Mouse (Mus musculus): ENCODE results near the gene Rasgef1b. TPM values are rescaled to one million over a fixed set of nuclear protein-coding genes. Genes with fewer than 3 reads are reported as not detected.
A peak's percentile ranks its signal among the peaks of the same experiment; 100 is the strongest.

Rasgef1b gene
- polyA plus RNA-seq, 1 experiment from 2014 or later: 8.8 TPM

DNA sequence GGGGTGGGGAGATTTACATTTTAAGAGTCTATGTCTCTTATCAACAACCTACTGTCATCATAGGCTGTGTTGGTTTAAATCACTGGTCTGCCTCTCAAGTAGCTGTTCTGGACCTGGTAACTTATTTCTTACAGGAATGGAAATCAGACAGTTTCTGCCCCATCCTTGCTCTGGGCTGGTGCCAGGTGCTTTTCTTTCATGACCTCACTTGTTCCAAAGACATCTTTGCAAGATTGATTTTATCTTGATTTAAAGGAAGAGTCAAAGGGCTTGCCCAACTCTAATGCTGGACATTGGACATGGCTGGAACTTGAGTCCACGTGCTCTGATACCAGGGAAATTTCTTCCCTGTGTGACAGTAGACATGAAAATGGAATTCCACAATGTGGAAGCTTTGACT lies 315.0 kb downstream of the Rasgef1b start:
- Histone ChIP-seq H3K27ac (ENCODE audit: low read depth, low read length) (no peak overlapping the region), H3K9ac (ENCODE audit: low read depth, low read length) (no peak overlapping the region), H3K9me3 (ENCODE audit: control insufficient read depth, low read length) (no peaks in the 10 kb centered on the region), H3K4me2 (replicated peaks; ENCODE audit: low read depth, low read length) (no peak overlapping the region), H3K4me1 (ENCODE audit: control insufficient read depth, insufficient read depth, low read length) (no peaks in the 10 kb centered on the region), H3K4me3 (ENCODE audit: low read length) (no peak overlapping the region), H3K27me3 (ENCODE audit: control insufficient read depth, insufficient read depth, low read length) (0 out of 2 replicates have a peak, but pooled peaks cover under 1% of the 10 kb centered on the region), H3K36me3 (ENCODE audit: control insufficient read depth, insufficient read depth, low read length) (no peaks in the 10 kb centered on the region)
- ATAC-seq (ENCODE audit: low FRiP score, low TSS enrichment): no peak
- WGBS: 76% methylated on average over 1 of the region's 1 CpGs

DNA sequence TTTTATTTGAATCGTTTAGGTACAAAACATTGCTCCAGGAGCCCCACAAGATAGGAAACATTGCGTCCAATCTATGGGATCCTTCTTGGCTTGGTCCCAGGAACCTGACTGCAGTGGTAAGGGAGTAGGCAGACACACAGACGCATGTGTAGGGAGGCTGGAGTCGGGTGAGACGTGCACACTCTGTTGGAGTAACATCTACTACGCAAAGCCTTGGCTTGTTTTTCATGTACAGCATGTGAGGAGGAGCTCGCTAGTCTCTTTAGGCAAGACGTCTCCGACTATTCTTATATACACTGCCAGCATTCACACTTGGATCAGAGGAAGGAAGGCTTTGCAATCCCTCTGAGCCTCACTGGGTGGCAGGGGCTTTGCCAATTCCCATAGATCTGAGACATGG lies 315.5 kb downstream of the Rasgef1b start:
- Histone ChIP-seq H3K4me2 (replicated peaks; ENCODE audit: low read depth, low read length) (no peak overlapping the region), H3K4me1 (ENCODE audit: control insufficient read depth, insufficient read depth, low read length) (no peaks in the 10 kb centered on the region), H3K27me3 (ENCODE audit: control insufficient read depth, insufficient read depth, low read length) (no peaks in the 10 kb centered on the region), H3K27ac (ENCODE audit: low read depth, low read length) (no peak overlapping the region), H3K4me3 (ENCODE audit: low read length) (no peak overlapping the region), H3K9me3 (ENCODE audit: control insufficient read depth, low read length) (no peaks in the 10 kb centered on the region), H3K9ac (ENCODE audit: low read depth, low read length) (no peak overlapping the region), H3K36me3 (ENCODE audit: control insufficient read depth, insufficient read depth, low read length) (no peaks in the 10 kb centered on the region)
- ATAC-seq (ENCODE audit: low FRiP score, low TSS enrichment): no peak
- WGBS: 91% methylated on average over 9 of the region's 9 CpGs

DNA sequence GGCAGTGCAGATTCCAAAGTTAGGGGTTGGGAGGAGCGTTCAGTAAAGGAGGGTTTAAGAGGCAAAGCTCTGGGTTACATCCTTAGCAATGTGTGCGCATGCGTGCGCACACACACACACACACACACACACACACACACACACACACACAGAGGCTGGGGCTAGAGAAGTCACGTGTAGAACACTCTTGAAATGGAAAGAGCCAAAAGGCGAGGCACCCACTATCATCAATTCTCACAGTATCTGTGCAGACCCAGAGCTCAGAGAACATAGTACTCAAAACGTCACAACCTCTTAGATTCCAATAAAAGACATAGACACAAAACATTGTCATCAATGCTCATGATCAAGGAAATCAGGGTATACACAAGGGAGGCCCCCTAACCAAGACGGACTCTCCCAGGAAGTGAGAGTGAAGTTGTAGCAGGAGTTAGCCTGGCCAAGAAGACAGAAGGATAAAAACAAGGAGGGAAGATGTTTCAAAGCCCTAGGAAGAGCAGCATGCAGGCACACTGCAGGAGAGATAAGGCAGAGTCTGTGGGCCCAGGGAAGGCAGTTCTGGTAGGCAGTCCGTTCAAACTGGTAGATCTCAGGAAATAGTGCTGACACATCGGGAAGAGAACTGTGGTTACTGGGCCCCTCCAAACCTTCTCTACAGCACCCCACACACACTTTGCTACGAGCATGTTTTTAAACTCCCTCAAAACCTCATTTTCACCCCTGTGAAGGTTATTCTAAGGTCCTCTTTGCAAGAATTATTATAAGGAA lies 324.3 kb downstream of the Rasgef1b start:
- Histone ChIP-seq H3K27me3 (ENCODE audit: control insufficient read depth, insufficient read depth, low read length) (0 out of 2 replicates have a peak, but pooled peaks cover 3% of the 10 kb centered on the region), H3K27ac (ENCODE audit: low read depth, low read length) (no peak overlapping the region), H3K4me2 (replicated peaks; ENCODE audit: low read depth, low read length) (no peak overlapping the region), H3K9me3 (ENCODE audit: control insufficient read depth, low read length) (no peaks in the 10 kb centered on the region), H3K9ac (ENCODE audit: low read depth, low read length) (no peak overlapping the region), H3K36me3 (ENCODE audit: control insufficient read depth, insufficient read depth, low read length) (no peaks in the 10 kb centered on the region), H3K4me1 (ENCODE audit: control insufficient read depth, insufficient read depth, low read length) (peaks cover 6% of the 10 kb centered on the region; the same call in 1 of the 2 replicates), H3K4me3 (ENCODE audit: low read length) (no peak overlapping the region)
- ATAC-seq (ENCODE audit: low FRiP score, low TSS enrichment): no peak
- 89% methylated on average over 11 of the region's 11 CpGs for WGBS

DNA sequence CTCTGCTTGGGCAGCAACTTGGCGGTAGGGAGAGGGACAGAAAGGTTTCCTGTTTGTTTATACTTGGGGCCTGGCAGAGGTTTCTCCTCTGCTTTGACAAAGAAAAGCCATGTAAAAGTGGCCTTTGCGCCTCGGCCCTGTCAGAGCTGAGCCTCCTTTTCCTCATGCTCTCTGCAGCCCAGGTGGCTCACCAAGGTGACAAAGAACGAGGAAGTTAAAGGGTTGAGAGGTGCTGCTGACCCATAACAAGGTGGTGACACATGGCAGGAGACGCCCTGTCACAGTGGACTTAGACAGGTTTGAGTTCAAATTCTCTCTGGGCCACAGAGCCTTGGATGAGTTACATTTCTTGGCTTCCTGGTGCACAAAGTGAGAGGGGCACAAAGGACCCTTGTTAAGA lies 325.5 kb downstream of the Rasgef1b start:
- no peak for ATAC-seq (ENCODE audit: low FRiP score, low TSS enrichment)
- H3K27ac ChIP-seq (ENCODE audit: low read depth, low read length): no peak overlapping the region
- no peaks in the 10 kb centered on the region for H3K9me3 ChIP-seq (ENCODE audit: control insufficient read depth, low read length)
- peaks cover 12% of the 10 kb centered on the region for H3K4me1 ChIP-seq (ENCODE audit: control insufficient read depth, insufficient read depth, low read length)
- H3K27me3 ChIP-seq (ENCODE audit: control insufficient read depth, insufficient read depth, low read length): 0 out of 2 replicates have a peak, but pooled peaks cover 3% of the 10 kb centered on the region
- no peaks in the 10 kb centered on the region for H3K36me3 ChIP-seq (ENCODE audit: control insufficient read depth, insufficient read depth, low read length)
- no peak overlapping the region for H3K4me2 ChIP-seq (replicated peaks; ENCODE audit: low read depth, low read length)
- H3K9ac ChIP-seq (ENCODE audit: low read depth, low read length): no peak overlapping the region
- WGBS: 44% methylated on average over 5 of the region's 5 CpGs
- H3K4me3 ChIP-seq (ENCODE audit: low read length): no peak overlapping the region

DNA sequence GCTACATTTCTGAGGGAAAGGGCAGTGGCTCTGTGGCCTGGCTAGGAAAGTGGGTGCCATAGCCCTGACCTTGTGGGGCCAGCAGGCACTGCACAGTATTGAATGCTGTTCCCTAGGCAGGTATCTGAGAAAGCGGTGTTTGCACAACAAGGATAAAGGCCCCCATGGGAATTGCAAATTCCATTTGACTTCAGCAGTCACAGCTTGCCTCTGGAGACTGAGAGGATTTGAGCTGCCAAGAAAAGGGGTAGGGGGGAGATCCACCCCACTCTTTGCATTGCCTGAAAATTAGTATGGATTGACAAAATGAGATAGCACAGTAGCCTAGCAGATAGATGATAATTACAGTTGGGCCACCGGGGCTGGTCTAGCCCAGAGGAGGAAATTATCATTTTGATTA lies 326.1 kb downstream of the Rasgef1b start:
- ATAC-seq (ENCODE audit: low FRiP score, low TSS enrichment): no peak
- no peaks in the 10 kb centered on the region for H3K36me3 ChIP-seq (ENCODE audit: control insufficient read depth, insufficient read depth, low read length)
- no peak overlapping the region for H3K9ac ChIP-seq (ENCODE audit: low read depth, low read length)
- no peak overlapping the region for H3K4me3 ChIP-seq (ENCODE audit: low read length)
- no peak overlapping the region for H3K4me2 ChIP-seq (replicated peaks; ENCODE audit: low read depth, low read length)
- 0 out of 2 replicates have a peak, but pooled peaks cover 3% of the 10 kb centered on the region for H3K27me3 ChIP-seq (ENCODE audit: control insufficient read depth, insufficient read depth, low read length)
- H3K4me1 ChIP-seq (ENCODE audit: control insufficient read depth, insufficient read depth, low read length): peaks cover 12% of the 10 kb centered on the region
- 56% methylated on average over 2 of the region's 2 CpGs for WGBS
- H3K27ac ChIP-seq (ENCODE audit: low read depth, low read length): no peak overlapping the region
- H3K9me3 ChIP-seq (ENCODE audit: control insufficient read depth, low read length): no peaks in the 10 kb centered on the region

DNA sequence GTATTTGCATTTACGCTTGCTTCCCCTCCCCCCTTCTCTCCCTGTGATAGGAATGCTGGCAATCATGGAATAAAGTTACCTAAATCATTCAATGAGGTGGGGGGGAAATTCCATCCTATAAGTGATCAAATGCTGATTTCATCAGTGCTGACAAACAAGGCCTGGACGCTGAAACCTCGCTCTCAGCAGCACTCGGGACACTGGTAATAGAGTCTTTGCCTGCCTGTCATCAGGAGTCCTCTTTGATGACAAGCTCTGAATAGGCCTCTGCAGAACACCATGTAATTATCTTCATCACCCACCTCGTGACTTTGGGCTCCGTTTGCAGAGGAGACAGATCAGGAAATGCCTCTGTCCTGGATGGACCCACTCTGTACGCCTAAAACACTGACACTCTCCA lies 326.6 kb downstream of the Rasgef1b start:
- H3K27ac ChIP-seq (ENCODE audit: low read depth, low read length): no peak overlapping the region

DNA sequence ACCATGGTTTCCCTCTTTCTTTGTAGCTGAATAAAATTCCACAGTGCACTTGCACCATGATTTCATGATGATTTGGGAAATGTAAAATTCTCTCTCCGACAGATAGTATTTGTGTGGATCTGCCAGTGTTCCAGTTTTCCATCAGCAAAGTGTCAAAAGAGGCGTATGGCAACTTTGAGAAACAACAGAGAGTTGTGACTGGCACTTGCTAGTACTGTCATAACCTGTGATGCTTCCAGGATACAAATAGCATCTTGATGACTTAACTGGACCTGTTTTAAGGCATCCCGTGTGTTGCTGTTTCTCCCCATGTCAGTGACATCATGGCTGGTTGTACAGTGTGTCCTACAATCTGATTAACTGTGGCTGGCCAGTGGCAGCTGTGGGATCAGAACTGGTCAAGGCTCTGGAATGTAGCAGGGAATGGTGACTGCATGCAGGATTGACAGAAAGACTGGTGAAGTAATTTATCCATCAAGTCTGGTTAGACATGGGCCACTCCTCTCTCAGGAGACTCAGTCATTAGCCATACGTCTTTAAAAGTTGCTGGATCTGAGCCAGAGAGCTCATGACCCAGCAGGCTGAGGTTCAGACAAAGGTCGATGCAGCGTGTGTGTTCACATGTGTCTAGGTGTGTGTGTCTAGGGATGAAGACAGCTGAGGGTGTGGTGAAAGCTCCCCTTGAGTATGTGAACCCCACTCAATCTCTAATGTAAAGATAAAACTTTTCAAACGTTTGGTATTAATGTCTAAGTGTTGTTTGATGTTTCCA lies 328.8 kb downstream of the Rasgef1b start:
- Histone ChIP-seq H3K27ac (ENCODE audit: low read depth, low read length) (no peak overlapping the region), H3K9ac (ENCODE audit: low read depth, low read length) (no peak overlapping the region), H3K4me2 (replicated peaks; ENCODE audit: low read depth, low read length) (no peak overlapping the region), H3K9me3 (ENCODE audit: control insufficient read depth, low read length) (no peaks in the 10 kb centered on the region), H3K4me3 (ENCODE audit: low read length) (no peak overlapping the region), H3K4me1 (ENCODE audit: control insufficient read depth, insufficient read depth, low read length) (peaks cover 12% of the 10 kb centered on the region), H3K36me3 (ENCODE audit: control insufficient read depth, insufficient read depth, low read length) (no peaks in the 10 kb centered on the region), H3K27me3 (ENCODE audit: control insufficient read depth, insufficient read depth, low read length) (0 out of 2 replicates have a peak, but pooled peaks cover 3% of the 10 kb centered on the region)
- WGBS: 57% methylated on average over 7 of the region's 7 CpGs
- ATAC-seq (ENCODE audit: low FRiP score, low TSS enrichment): no peak; the same call in 1 of the 2 replicates

More for the DNA sequence above, 326.6 kb downstream of the Rasgef1b start:
- WGBS: 35% methylated on average over 7 of the region's 7 CpGs
- H3K27me3 ChIP-seq (ENCODE audit: control insufficient read depth, insufficient read depth, low read length): 0 out of 2 replicates have a peak, but pooled peaks cover 3% of the 10 kb centered on the region
- H3K9me3 ChIP-seq (ENCODE audit: control insufficient read depth, low read length): no peaks in the 10 kb centered on the region
- no peak for ATAC-seq (ENCODE audit: low FRiP score, low TSS enrichment)
- no peak overlapping the region for H3K9ac ChIP-seq (ENCODE audit: low read depth, low read length)
- H3K36me3 ChIP-seq (ENCODE audit: control insufficient read depth, insufficient read depth, low read length): no peaks in the 10 kb centered on the region
- H3K4me3 ChIP-seq (ENCODE audit: low read length): no peak overlapping the region
- H3K4me2 ChIP-seq (replicated peaks; ENCODE audit: low read depth, low read length): no peak overlapping the region
- H3K4me1 ChIP-seq (ENCODE audit: control insufficient read depth, insufficient read depth, low read length): peaks cover 12% of the 10 kb centered on the region

DNA sequence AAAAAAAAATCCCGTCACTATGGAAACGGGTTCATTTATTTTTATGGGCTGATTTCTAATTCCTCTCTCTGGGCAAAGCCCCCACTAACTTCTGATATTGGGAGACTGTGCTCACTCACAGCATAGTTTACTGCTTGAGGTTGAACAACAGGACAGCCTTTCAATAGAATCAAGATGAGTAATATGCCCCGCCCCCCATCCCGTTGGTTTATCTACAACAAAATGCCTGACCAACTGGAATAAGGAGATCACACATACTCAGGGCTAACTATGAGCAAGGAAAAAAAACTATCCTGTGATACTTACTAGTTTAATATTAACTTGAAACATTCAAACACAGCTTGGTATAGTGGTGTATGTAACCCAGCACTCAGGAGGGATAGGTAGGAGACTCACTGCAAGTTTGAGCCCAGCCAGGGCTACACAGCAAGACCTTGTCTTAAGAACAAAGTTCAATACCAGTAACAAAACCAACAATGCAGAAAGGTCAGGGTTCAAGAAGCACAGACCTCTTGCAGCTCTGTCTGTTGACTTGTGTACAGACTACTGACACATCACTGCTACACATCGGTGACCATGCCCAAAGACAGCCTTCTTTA lies 330.3 kb downstream of the Rasgef1b start:
- no peak overlapping the region for H3K4me2 ChIP-seq (replicated peaks; ENCODE audit: low read depth, low read length)
- no peaks in the 10 kb centered on the region for H3K9me3 ChIP-seq (ENCODE audit: control insufficient read depth, low read length)
- peak; percentile 81; the same call in 1 of the 2 replicates for ATAC-seq (ENCODE audit: low FRiP score, low TSS enrichment)
- H3K27ac ChIP-seq (ENCODE audit: low read depth, low read length): no peak overlapping the region
- H3K9ac ChIP-seq (ENCODE audit: low read depth, low read length): no peak overlapping the region
- 0 out of 2 replicates have a peak, but pooled peaks cover 3% of the 10 kb centered on the region for H3K27me3 ChIP-seq (ENCODE audit: control insufficient read depth, insufficient read depth, low read length)
- H3K4me1 ChIP-seq (ENCODE audit: control insufficient read depth, insufficient read depth, low read length): peaks cover 12% of the 10 kb centered on the region
- H3K36me3 ChIP-seq (ENCODE audit: control insufficient read depth, insufficient read depth, low read length): no peaks in the 10 kb centered on the region
- H3K4me3 ChIP-seq (ENCODE audit: low read length): no peak overlapping the region
- WGBS: 82% methylated on average over 5 of the region's 5 CpGs

All from kidney, embryonic 14.5 days (tissue).